Mouse (Mus musculus): ENCODE results near the gene Gtf2ird1. TPM values are rescaled to one million over a fixed set of nuclear protein-coding genes. Genes with fewer than 3 reads are reported as not detected.

Gtf2ird1 gene
- polyA plus RNA-seq, 1 experiment, result 80.1 TPM

- Histone ChIP-seq H3K4me1 (ENCODE audit: control insufficient read depth, insufficient read depth, insufficient read length, low read length) (peaks cover 5% of the 10 kb centered on the region; the same call in 1 of the 2 replicates), H3K27ac (replicated peaks; ENCODE audit: low read depth, low read length) (peak within 1 kb of the TSS; percentile 99), H3K4me3 (ENCODE audit: insufficient read depth, low read depth, low read length) (peak within 1 kb of the TSS; percentile 88)
Measured at GRCm38 (mm10) chr5:134314688-134315622, 141.6 kb downstream of the Gtf2ird1 start, which contains the start of gene Gtf2i. Gtf2i (minus strand) TSS chr5:134314760.

GRCm38 (mm10) chr5:134314068-134314674, 142.3 kb downstream of the Gtf2ird1 start:
- Histone ChIP-seq H3K4me3 (ENCODE audit: insufficient read depth, low read depth, low read length) (peak overlapping the region; percentile 88), H3K27ac (replicated peaks; ENCODE audit: low read depth, low read length) (peak overlapping the region; percentile 99), H3K4me1 (ENCODE audit: control insufficient read depth, insufficient read depth, insufficient read length, low read length) (peaks cover 5% of the 10 kb centered on the region; the same call in 1 of the 2 replicates)

GRCm38 (mm10) chr5:134313451-134314067, 143.0 kb downstream of the Gtf2ird1 start:
- Histone ChIP-seq H3K4me1 (ENCODE audit: control insufficient read depth, insufficient read depth, insufficient read length, low read length) (peaks cover 5% of the 10 kb centered on the region; the same call in 1 of the 2 replicates), H3K27ac (replicated peaks; ENCODE audit: low read depth, low read length) (peak overlapping the region; percentile 99), H3K4me3 (ENCODE audit: insufficient read depth, low read depth, low read length) (peak overlapping the region; percentile 88)

- Histone ChIP-seq H3K4me1 (ENCODE audit: control insufficient read depth, insufficient read depth, insufficient read length, low read length) (peaks cover 5% of the 10 kb centered on the region; the same call in 1 of the 2 replicates), H3K4me3 (ENCODE audit: insufficient read depth, low read depth, low read length) (peak overlapping the region; percentile 88), H3K27ac (replicated peaks; ENCODE audit: low read depth, low read length) (peak overlapping the region; percentile 88)
Measured at GRCm38 (mm10) chr5:134312691-134313450, 143.6 kb downstream of the Gtf2ird1 start.

- 0 out of 2 replicates have a peak overlapping the region, but pooled peaks have one; percentile 3 for H3K27ac ChIP-seq (replicated peaks; ENCODE audit: low read depth, low read length)
Measured at GRCm38 (mm10) chr5:134311894-134312411, 144.6 kb downstream of the Gtf2ird1 start.

GRCm38 (mm10) chr5:134310201-134310600, 146.3 kb downstream of the Gtf2ird1 start:
- Histone ChIP-seq H3K27ac (replicated peaks; ENCODE audit: low read depth, low read length) (no peak overlapping the region), H3K4me3 (ENCODE audit: insufficient read depth, low read depth, low read length) (no peak overlapping the region), H3K4me1 (ENCODE audit: control insufficient read depth, insufficient read depth, insufficient read length, low read length) (peaks cover 5% of the 10 kb centered on the region; the same call in 1 of the 2 replicates)

More at GRCm38 (mm10) chr5:134311894-134312411, 144.6 kb downstream of the Gtf2ird1 start:
- H3K4me1 ChIP-seq (ENCODE audit: control insufficient read depth, insufficient read depth, insufficient read length, low read length), result peaks cover 5% of the 10 kb centered on the region; the same call in 1 of the 2 replicates
- H3K4me3 ChIP-seq (ENCODE audit: insufficient read depth, low read depth, low read length), result peak overlapping the region; percentile 4

GRCm38 (mm10) chr5:134309345-134309744, 147.2 kb downstream of the Gtf2ird1 start:
- H3K4me3 ChIP-seq (ENCODE audit: insufficient read depth, low read depth, low read length), result no peak overlapping the region
- H3K4me1 ChIP-seq (ENCODE audit: control insufficient read depth, insufficient read depth, insufficient read length, low read length), result peaks cover 5% of the 10 kb centered on the region; the same call in 1 of the 2 replicates
- no peak overlapping the region for H3K27ac ChIP-seq (replicated peaks; ENCODE audit: low read depth, low read length)

Other genes with a start within 250 kb of the Gtf2ird1 start
- gene Ncf1, start 227.1 kb downstream of the Gtf2ird1 start, polyA plus RNA-seq (2012; ENCODE audit: insufficient read depth, insufficient read length, missing spikeins), result 1.9 and 3.1 TPM in 2 replicates
- 55.8 and 75.9 TPM in 2 replicates for gene Gtf2i, start 142.0 kb downstream of the Gtf2ird1 start, polyA plus RNA-seq (2012; ENCODE audit: insufficient read depth, insufficient read length, missing spikeins)
- gene Clip2, start 95.7 kb upstream of the Gtf2ird1 start, polyA plus RNA-seq (2012; ENCODE audit: insufficient read depth, insufficient read length, missing spikeins), result 4.0 and 6.9 TPM in 2 replicates
- not detected in 2 replicates for gene Syna, start 103.5 kb upstream of the Gtf2ird1 start, polyA plus RNA-seq (2012; ENCODE audit: insufficient read depth, insufficient read length, missing spikeins)
- gene Rfc2, start 124.7 kb upstream of the Gtf2ird1 start, polyA plus RNA-seq (2012; ENCODE audit: insufficient read depth, insufficient read length, missing spikeins), result 29.7 and 32.3 TPM in 2 replicates
- 0.83 and 1.4 TPM in 2 replicates for gene Lat2, start 158.3 kb upstream of the Gtf2ird1 start, polyA plus RNA-seq (2012; ENCODE audit: insufficient read depth, insufficient read length, missing spikeins)
- gene Eif4h, start 182.8 kb upstream of the Gtf2ird1 start, polyA plus RNA-seq (2012; ENCODE audit: insufficient read depth, insufficient read length, missing spikeins), result 116 and 126 TPM in 2 replicates
- gene Limk1, start 231.9 kb upstream of the Gtf2ird1 start, polyA plus RNA-seq (2012; ENCODE audit: insufficient read depth, insufficient read length, missing spikeins), result 4.1 and 7.5 TPM in 2 replicates